8 mouse cellular contexts compared by ENCODE assay signal in genomic region chr16:34119370-34119769, GRCm38 (mm10).
DNase-seq lines count a peak whose midpoint lies in the region; ATAC-seq and TF ChIP-seq lines count a peak whose summit lies in the region.

No protein-coding gene starts in this region.

- TF ChIP-seq CTCF in Patski (IDR thresholded peaks at IDR 0.05) = peak; percentile 70

- ATAC-seq in Patski = no peak

- in situ Hi-C loops in Patski (cut with MboI; ENCODE audit: low pct_unique_long_range_greater_than_20kb) = loop anchor here (5.0 kb wide), 2 partner anchors 127 to 297 kb away; no protein-coding TSS in a partner anchor

- POLR2A ChIA-PET in Patski (lab: Charles Lee) = no interaction called here

- peak; percentile 15 for DNase-seq in adrenal gland, adult 2 months
- no peak for DNase-seq in adrenal gland, postnatal 36 days
- DNase-seq in layer of hippocampus, postnatal 10 days (ENCODE audit: low spot score in 2 of 2) = peak; percentile 57 to 58
- DNase-seq in layer of hippocampus, adult 8-10 months (ENCODE audit: low spot score in 2 of 2) = no peak
- no peak for DNase-seq in Patski (ENCODE audit: low read depth, low spot score)
- DNase-seq in kidney, postnatal 36 days = peak; percentile 17 to 62
- DNase-seq in frontal cortex, postnatal 25 days (ENCODE audit: low spot score in 2 of 2) = no peak
- DNase-seq in urinary bladder, adult 18-20 months (ENCODE audit: low spot score in 2 of 2) = no peak

- CTCF ChIA-PET in Patski (lab: Charles Lee) = interaction anchor here (0.6 to 1.6 kb wide), 3 partner anchors 10 to 546 kb away, joined by 3 to 7 read pairs (median 3); no protein-coding TSS in a partner anchor

- H3K27me3 ChIP-seq in Patski = no peaks in the 10 kb centered on the region

Comparison
In these comparisons a context has a peak if more than half of its experiments do, and no peak if none do; other contexts are left out.
1. DNase-seq: peak in adrenal gland, adult 2 months (single experiment), layer of hippocampus, postnatal 10 days (2 of 2) and kidney, postnatal 36 days (2 of 2); none in adrenal gland, postnatal 36 days (0 of 2), layer of hippocampus, adult 8-10 months (0 of 2), Patski (single experiment), frontal cortex, postnatal 25 days (0 of 2) and urinary bladder, adult 18-20 months (0 of 2).